Mouse (Mus musculus): ENCODE measurements at regions not wholly inside any gene's neighbourhood (a gene's known extent, or its start where the extent isn't known, plus 50 kb on each side); places are given as distances from the start of the nearest gene placed in this dataset.

DNA sequence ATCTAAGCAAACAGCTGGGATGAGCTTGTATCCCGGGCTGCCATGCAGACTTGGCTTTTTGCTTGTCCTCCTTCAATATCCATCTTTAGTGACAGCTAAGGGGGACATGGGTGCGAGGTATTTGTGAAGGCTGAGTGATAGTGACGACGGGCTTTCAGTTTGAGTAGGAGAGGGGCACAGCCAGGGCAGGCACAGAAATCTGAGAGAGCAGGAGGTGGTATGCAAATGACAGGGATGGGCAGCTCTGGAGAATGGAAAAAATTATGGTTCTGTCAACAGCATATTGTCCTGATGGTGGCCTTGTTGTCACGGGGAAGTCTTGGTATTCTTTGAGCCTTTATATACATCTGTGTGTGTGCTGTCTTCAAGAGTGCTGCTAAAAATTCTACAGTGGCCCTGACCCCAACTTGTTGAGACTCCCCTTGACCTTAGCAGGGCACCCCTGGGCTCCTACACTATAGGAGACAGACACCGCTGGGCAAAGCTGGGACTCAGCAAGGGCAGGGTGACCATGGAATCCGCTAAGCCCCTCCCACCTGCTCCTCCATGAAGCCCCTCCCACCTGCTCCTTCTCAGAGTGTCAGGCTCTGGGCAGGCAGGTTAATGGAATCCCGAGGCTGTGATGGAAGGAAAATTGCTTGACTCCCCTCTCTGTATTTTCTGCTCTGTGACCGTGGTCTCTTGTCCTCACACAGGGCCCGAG is 156.1 kb downstream of the Matn1 start:
- DNase-seq, result no peak

DNA sequence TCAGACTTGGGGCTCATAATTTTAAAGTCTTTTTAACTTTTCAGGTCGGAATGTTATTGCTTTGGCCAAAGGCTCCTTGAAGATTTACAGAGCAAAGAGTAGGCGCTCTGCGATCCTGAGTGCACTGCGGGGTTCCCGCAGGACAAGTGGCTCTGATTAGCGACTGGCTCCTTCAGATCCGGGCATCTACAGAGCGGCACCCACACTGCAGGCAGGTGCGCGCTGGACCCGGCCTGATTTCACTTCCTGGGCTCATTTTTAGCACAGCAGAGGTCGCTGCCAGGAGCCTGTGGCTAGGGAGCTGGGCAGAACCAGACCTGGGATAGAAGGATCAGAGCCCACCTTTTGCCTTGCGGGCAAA is 156.6 kb downstream of the Matn1 start:
- DNase-seq, result no peak

DNA sequence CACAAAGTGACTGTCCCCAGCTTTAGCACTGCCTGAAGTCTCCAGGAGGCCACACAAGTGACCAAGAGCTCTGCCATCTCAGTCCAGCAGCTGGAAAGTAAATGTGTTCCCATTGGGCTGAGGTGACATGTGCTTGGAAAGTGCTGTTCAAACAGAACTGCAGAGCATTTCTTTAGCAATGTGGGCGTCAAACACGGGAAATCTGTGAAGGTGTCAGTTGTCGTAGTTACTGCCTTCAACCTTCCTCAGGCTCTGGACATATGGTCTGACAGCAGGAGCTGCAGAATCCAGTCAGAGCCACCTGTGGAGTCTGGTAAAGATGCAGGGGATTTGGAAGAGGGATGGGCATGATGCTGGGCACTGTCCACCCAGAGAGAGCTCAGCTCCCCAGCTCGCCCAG is 158.0 kb downstream of the Matn1 start:
- DNase-seq, result no peak

DNA sequence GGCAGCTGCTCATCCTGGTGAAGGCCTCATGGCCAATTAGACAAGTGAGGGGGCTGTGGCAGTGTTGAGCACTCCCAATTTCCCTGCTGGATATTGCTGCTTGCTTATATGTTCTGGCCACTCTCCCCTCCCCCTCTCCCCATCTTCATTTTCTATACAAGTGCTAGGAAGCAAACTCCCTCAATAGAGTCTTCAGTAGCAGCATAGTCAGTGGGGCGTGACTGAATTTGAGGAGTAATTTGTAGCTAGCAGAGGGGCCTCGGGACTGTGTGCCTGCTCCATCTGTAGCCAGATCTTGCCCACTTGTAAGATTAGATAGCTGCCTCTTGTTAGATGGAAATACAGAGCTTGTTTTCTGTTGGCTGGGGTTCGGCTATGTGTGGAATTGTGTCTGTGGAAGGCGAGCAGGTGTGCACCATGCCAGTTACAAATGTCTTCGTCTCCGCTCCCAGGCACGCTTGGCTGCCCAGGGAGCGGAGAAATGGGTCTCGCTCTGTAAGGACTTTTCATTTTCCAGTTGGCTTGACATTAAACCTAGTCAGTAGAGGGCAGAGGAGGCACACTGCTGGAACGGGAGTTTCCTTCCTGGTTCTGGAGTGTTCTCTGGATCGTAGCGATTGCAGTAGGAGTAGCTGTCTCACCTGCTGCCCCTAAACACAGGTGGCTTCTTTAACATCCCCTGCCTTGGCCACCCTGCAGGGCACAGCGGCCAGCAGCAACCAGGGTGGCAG is 163.1 kb downstream of the Matn1 start:
- DNase-seq, result no peak

DNA sequence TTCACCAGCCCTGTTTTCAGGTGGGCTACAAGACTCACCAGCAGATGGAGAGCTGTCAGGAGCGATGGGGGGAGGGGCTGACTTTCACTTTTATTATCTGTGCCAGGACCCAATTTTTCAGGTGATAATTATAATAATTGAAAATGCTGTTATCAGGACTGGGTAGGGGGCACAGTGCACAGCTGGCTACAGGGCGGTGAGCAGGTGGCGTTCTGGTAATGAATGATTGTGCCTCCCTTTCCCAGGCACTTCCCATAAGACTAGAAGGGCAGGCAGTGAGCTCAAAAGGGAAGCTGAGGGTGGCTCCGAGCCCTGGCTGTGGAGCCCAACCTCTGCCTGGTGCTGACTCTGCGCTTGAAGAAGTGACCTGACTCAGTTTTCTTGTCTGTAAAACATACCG is 168.4 kb downstream of the Matn1 start:
- no peak for DNase-seq

DNA sequence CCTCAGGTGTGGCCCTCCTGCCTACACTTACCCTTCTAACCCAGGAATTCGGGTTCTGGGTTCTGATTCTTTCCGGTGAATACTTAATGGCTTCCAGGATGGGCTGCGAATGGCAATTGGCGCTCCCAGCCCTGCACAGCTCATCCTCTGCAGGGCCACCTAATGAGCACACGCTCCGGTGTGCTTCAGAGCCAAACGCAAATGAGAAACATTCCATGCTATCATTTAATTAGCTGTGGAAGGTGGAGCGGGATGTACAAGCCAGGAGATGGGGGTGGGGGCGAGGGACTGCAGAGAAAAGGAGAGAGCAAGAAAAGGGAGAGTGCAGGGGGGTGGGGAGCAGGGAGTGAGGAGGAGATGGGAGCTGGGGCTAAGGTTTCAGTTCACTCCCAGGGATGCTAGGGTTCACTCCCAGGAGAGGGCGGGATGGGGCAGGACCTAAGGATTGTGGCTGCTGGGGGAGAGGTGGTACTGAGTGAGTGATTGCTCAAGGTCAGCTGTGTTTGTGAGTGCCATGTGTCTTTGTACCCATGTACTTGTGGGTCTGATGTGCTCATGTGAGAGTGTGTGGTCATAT is 169.6 kb downstream of the Matn1 start:
- DNase-seq, result no peak

DNA sequence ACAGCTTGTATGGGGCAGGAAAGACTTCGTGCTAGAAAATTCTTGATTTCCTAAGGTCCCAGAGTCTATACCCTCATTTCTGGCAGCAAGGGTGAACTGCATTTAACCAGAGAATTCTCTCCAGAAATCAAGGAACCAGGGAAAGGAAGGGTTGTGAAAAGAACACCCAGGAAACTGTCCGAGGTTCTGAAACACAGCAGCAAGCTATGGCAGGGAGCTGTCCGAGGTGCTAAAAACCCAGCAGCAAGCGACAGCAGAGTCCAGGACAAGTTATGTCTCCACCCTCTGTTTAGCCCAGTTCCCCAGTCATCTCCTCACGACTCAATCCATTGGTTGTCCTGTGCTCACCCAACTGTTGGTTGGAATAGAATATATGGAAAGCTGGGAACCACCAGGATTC is 171.1 kb downstream of the Matn1 start:
- no peak for DNase-seq

DNA sequence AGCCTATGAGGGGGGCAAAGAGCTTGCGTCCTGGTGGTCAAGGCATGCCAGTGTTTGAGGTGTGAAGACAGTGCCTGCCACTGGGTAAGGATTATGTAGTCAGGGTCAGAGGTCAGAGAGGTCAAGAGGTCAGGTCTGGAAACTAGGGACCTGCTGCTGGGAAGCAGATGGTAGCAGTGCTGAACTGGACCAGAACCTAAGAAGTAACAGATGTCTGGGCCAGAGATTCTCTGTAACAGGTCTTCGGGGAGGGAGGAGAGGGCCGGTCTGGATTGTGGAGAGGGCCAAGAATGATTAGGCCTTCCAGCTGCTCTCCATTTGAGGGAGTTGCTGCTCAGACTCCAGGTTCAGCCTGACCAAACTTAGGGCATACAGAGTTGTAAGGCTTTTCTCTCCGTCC is 174.4 kb downstream of the Matn1 start:
- no peak for DNase-seq

DNA sequence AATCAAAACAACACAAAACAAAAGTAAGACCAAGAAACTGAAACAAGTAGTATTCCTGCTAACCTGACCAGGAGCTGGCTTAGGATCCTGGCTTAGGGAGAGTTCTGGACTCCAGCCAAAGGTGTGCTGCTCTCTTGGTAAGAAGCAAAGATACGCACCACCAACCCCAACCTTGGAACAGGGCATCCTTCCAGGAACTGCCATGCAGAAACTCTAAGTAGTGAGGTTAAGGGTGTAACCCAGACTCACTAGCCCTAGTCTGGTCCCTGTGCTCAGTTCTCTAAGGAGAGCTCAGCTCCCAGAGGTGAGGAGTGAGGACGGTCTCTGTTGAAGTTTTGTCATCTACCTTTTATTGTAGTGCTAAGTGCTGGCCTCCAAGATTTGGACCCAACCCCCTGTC is 175.4 kb downstream of the Matn1 start:
- no peak for DNase-seq

DNA sequence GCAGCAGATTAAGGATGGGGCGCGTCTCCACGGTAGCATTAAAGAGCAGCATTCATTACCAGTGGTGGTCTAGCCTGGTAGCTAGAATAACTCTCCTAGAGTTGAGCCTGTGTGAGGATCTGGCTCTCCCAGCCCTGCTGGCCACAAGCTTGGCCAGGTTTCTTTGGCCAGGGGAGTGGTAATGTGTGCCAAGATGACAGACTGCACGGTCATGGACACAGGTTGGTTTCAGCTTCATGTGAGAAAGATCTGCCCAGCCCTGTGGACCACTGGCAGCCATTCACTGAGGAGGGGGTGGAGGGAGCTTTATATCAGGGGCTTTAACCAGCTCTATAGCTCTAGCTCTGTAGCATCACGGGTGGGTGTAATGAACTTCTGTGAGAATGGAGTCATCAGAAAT is 176.5 kb downstream of the Matn1 start:
- no peak for DNase-seq

DNA sequence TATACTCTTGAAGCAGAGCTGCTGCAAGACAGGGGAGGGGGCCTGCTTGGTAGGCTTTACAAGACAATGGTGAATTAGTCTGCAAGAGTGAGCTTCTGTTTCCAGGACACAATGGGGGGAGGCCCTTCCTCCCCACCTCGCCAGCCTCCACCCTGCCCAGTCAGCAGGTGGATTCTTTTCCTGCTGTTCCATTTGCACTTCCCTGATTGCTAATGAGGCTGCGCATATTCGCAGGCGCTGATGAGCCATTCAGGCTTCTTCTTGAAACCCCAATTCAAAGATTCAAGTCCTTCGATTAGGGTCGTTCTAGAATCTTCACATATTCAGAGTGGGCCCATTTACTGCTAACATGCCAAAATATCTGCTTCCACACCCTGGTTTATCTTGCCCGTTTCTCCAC is 181.8 kb downstream of the Matn1 start:
- no peak for DNase-seq

DNA sequence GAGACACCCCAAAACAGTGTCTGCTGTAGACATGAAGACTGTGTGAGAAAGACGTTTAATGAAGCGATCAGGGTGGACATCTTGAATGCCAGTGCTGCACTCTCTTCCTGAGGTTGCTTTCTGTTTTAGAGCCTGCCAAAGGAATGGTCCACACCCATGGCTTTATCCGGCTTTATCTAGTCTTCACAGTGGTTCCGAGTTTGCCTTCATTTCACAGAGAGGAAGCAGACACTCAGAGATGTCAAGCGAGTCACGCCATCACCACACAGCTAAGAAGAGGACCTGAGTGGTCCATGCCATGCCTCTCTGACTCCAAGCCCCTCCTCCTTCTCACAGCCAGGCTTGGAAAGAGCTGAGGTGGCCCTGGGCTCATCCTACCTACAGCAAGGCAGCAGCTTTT is 182.7 kb downstream of the Matn1 start:
- no peak for DNase-seq

DNA sequence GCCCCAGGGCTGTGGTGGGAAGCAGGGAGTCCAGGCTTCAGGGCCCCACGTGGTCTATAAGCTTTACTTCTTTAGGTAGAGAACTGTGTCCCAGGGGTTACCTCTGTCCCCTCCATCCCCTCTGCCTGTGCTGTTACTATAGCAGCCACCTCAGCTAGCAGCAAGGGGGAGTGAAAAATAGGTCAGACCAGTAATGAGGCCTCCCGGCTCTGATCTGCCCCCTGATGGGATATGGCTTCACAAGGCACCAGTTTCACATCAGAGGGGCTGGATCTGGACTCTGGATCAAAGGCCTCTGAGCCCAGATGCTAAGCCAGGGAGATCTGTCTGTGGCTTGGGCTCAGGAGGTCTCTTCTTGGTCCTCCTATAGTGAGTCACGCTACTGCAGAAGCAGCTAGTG is 184.5 kb downstream of the Matn1 start:
- no peak for DNase-seq

DNA sequence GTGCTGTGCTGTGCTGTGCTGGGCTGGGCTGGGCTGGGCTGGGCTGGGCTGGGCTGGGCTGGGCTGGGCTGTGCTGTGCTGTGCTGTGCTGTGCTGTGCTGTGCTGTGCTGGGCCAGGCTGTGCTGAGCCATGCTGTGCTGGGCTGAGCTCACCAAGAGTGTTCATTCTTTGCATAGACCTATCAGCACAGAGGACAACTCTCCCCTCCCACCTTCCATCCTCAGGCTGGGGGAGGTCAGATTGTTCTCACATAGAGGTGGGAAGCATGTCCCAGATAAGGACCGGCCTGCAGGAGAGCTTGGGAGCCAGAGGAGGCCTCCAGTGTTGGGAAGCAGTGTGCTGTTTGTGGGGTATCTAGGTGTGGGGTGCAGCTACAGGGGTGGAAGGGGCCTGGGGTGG is 188.0 kb downstream of the Matn1 start:
- DNase-seq, result no peak

DNA sequence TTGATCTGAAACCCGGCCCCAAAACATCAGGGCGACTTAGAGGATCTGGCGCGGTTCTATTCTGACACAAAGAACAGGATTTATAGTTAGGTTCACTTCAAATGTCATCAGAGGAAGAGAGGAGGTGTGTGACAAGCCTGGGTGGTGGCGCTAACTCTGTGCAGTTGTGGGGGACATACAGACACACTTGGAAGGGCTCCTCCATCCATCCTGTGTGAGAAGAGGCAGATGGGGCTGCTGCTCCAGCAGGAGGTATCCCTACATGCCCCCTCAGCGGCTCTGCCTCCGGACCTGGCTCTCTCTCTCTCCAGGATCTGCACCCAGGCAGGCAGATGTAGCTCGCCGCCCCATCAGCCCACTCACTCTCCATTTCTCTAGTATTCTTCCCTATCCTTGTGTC is 188.6 kb downstream of the Matn1 start:
- no peak for DNase-seq

DNA sequence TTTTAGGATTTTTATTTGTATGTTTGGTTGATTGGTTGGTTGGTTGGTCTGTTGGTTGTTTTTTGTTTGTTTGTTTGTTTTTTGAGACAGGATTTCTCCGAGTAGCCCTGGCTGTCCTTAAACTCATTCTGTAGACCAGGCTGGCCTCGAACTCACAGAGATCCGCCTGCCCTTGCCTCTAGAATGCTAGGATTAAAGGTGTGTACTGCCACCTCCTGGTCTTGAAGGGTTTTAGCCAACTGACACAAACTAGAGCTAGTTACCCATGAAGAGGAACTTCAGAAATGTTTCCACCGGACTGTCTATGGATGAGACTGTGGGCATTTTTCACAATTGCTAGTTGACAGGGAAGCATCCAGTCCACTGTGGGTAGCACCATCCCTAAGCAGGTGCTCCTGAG is 191.7 kb downstream of the Matn1 start:
- DNase-seq, result no peak

DNA sequence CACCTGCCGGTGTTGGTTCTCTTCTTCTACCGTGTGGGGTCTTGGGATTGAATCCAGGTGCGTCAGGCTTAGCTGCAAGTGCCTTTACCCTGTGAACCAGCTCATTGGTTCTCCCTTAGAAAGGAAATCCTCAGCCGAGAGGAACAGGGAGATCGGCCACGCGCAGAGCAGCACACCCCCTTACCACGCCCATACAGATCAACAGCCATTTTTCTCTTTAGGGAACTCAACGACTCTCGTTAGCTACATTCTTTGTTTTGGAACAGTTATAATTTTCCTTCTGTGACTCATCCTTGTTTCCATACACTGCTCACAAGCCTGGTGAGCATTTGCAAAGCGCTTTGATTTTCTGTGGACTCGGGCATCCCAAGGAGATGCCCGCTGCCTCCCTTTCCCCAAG is 194.7 kb downstream of the Matn1 start:
- DNase-seq, result no peak

DNA sequence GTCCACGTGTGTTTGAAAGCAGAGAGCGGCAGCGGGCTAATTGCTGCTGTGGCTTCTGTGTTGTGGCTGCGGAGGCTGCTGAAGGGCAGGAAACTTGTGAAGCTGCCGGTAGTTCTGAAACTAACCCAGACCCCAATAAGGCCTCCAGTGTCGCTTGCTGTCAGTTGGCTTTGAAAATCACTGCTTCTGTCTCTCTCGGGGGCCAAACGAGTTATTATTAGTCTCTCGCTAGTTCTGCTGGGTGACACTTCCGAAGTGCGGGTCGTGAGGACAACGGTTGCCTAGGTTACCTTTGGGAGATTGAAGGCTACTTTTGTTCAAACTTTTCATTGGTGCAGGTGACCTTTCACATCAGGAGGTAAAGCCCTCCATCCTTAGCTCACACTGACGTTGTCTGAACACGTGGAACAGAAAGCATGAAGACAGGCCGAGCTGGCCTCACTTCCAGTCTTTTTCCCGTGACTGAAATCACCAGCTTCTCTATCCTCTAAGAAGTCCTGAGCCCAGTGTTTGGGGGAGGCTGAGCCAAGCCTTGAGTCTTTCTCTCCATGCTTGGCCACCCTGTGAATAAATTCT is 197.8 kb downstream of the Matn1 start:
- no peak for DNase-seq

DNA sequence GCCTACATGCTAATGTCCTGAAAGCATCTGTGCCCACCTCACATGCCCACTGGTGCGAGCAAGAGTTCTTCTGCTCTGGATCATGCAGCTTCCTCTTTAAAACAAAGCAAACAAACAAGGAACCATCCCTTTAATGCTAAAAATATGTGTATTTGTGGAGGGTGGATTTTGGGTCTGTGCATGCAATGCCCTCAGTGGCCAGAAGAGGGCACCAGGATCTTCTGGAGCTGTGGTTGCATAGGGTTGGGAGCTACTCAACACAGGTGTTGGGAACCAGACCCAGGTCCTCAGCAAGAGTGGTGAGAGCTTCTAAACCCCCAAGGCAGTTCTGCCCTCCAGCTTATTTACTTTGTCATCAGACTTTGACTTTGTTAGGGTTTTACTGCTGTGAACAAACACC is 201.3 kb downstream of the Matn1 start:
- no peak for DNase-seq

DNA sequence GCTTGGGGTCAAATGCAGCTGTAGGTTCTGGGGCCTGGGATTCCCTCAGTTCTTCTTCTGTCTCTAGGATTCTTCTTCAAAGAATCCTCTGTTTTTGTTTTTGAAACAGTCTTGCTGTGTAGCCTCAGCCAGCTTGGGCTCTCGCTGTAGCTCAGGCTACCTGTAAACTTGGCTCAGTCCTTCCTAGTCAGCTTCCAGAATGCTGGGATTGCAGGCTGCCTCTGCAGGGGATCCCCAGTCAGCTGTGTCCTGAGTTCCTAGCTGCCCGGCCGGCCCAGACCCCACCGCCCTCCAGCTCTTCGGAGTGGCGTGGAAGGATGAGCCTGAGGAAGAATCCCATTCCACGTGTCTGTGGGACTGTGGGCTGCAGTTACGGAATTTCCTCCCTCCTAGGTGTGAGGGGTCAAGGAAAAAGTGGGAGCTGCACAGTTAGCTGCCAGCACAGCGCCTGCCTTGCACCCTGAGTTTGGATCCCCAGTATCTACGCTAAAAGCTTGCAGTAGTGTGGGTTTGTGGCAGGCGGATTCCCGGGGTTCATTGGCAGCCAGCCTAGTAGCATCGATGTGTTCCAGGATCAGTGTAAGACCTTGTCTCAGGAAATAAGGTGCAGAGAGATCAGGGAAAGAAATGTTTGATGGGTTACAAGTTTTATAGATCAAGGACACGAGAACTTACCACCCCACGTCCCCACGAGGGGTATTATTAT is 204.0 kb downstream of the Matn1 start:
- DNase-seq, result no peak

DNA sequence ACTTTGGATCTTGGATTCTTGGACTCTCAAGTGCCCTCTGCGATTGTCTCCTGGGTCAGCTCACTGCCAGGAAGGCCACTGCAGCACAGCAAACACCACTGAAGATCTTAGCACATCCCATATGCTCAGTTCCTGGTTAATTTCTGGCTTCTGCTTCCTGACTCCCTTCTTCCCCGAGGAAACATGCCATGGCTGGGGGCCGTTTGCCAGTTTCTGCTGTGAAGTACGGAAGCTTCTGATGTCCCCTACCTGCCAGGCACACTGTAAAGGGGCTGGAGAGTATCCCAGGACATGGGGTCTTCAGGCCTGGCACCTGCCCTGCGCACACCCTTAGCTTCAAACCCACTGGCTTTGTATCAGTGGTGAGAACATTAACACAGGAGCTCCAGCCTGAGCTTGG is 205.3 kb downstream of the Matn1 start:
- no peak for DNase-seq

DNA sequence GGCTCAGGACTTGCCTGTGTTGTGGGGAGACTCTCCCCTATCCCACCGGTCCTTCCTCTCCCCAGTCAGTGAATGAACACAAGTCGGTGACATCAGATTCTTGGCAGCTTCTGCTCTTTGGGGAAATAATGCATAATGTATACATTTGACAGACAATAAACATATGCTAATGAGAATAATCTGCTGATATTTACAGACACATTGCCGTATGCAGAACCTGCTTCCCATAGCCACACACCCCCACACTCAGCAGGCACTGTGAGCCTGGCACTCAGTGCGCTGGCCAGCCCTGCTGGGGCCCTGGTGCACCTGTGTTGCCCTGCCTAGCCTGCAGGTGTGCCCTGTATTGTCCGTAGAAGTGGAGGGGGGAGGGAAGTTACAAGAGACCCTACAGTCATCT is 215.5 kb downstream of the Matn1 start:
- DNase-seq, result no peak

DNA sequence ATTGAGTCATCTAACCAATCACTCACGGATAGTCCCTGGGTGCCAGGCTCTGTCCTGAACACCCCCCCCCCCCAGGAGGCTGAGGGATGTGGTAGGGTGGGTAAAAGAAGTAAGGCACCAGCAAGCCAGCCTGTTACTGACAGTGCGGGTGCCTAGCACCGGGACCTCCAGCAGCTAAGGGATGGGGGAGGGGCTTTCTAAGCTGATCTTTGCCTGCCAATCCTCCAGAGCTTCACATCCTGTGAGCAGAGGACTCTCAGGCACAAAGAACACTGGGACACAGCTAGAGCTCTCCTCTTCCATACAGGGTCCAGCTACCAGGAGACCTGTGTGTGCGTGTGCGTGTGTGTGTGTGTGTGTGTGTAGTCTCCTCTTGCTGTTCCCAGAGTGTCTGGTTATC is 215.9 kb downstream of the Matn1 start:
- DNase-seq, result no peak

DNA sequence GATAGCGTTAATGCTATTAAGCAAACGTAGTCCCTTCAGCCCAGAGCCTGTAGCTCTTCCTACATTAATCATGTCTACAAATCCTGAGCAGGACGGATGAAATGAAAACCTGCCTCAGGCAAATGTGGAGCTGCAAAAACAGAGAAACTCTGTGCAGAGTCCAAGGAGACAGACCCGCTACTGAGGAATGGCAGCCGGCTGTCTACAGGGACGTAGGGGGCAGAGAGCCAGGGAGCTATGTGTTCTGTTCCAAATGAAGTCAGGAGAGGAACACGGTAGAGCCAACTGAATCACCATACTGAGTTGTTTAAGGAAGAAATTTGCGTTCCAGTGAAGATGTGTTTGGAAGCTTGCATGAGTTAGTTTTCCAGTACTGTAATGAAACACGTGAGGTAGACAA is 217.3 kb downstream of the Matn1 start:
- no peak for DNase-seq
